Mouse (Mus musculus): Measurements from ENCODE around the gene Birc7. TPM values are rescaled to one million over a fixed set of nuclear protein-coding genes. Genes with fewer than 3 reads are reported as not detected.
A peak's percentile ranks its signal among the peaks of the same experiment; 100 is the strongest.

Birc7 gene
- total RNA-seq, 4 experiments from 2014 or later = not detected

DNA sequence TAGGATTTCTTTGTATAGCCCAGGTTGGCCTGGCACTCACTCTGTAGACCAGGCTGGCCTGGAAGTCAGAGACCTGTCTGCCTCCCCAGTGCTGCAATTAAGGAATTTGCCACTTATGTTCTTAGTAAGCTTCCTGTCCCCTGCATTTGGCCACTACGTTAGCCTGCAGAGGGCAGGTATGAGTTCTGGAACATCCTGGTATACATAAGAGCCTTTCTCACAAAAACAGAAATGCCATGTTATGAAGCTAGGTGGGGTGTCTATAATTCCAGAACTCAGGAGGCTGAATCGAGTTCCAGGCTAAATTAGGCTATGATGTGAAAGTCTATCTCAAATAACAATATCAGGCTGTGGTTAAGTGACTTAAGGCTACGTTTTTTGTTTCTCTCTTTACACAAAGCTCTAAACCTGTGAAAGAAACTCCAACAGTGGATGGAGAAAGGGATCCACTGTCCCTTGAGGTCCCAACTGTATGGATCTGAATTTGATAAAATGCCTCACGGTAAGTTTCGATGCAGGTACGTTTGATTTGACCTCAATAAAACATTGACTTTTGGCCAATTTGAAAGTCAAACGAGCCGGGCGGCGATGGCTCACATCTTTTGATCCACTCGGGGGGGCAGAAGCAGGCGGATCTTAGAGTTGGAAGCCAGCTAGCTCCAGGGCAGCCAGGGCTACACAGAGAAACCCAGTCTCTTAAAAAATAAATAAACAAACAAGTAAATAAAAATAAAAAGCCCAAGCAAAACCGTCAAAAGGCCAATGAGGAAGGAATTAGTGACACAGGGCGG is 37.5 kb downstream of the Birc7 start:
- no peak for DNase-seq (ENCODE audit: low spot score in 2 of 2)

GRCm38 (mm10) chr2:180967010-180967763 is 38.4 kb downstream of the Birc7 start, which contains the start of gene Arfgap1:
Gene Arfgap1, plus strand, starts transcription at chr2:180967225.
- peak; percentile 78 to 85 for DNase-seq (ENCODE audit: low spot score in 2 of 2)

- no peak for DNase-seq (ENCODE audit: low spot score in 2 of 2)
These were observed 52.3 kb downstream of the Birc7 start for GRCm38 (mm10) chr2:180981133-180981532.

Small RNA genes lying within 50 kb of the gene (microRNA-seq; reads per million reads assigned to microRNA genes)
- gene Mir124a-3 = not detected

Other genes starting within 250 kb of the Birc7 start
- 10 to 100 TPM; 13.2 to 17.8 (median 14.6) TPM for gene Dido1, start 219.0 kb upstream of the Birc7 start, total RNA-seq (2022)
- gene Gid8, start 218.9 kb upstream of the Birc7 start, total RNA-seq (2022) = 10 to 100 TPM; 33.7 to 41.1 (median 34.8) TPM
- gene Slc17a9, start 203.8 kb upstream of the Birc7 start, total RNA-seq (2022) = under 1 TPM in 1 of 4 experiments, not detected in 3; 0.25 TPM
- not detected for gene Bhlhe23, start 152.1 kb upstream of the Birc7 start, total RNA-seq (2022)
- gene Ythdf1, start 8.1 kb upstream of the Birc7 start, total RNA-seq (2022) = 10 to 100 TPM; 35.2 to 43.3 (median 38.5) TPM
- 1 to 10 TPM in 1 of 4 experiments, not detected in 3; 1.4 TPM for gene Nkain4, start 25.7 kb downstream of the Birc7 start, total RNA-seq (2022)
- gene Arfgap1, start 38.2 kb downstream of the Birc7 start, total RNA-seq (2022) = 10 to 100 TPM; 31.7 to 34.2 (median 33.0) TPM
- gene Col20a1, start 57.5 kb downstream of the Birc7 start, total RNA-seq (2022) = 1 to 10 TPM in 2 of 4 experiments, under 1 TPM in 2; 0.75 to 1.8 (median 1.2) TPM
- under 1 TPM in 2 of 4 experiments, not detected in 2; 0.09 to 0.15 TPM for gene Chrna4, start 114.5 kb downstream of the Birc7 start, total RNA-seq (2022)
- gene Kcnq2, start 206.3 kb downstream of the Birc7 start, total RNA-seq (2022) = under 1 TPM in 2 of 4 experiments, not detected in 2; 0.15 to 0.19 TPM
- gene Eef1a2, start 228.0 kb downstream of the Birc7 start, total RNA-seq (2022) = 1,000 to 10,000 TPM; 1,913 to 2,067 (median 2,007) TPM